Mouse (Mus musculus) heart, postnatal 36 days (tissue): ENCODE results near the gene Ndufa13. TPM values are rescaled to one million over a fixed set of nuclear protein-coding genes. Genes with fewer than 3 reads are reported as not detected.
"Not testable (repeated sequence)": the region's sequence is repeated elsewhere in the genome, so short reads cannot be mapped to it uniquely, and the experiment has no call there.

Source experiments
- DNase-seq, 2 experiments: peaks; one replicate each; pipeline ENCODE4 v3.0.0; 2021 to 2022
- intact Hi-C: fragments of 180-260 bp; cut with DNase I; formaldehyde crosslinking; loops from one replicate; pipeline ENCODE4 v1.15.1; 2025
- total RNA-seq, 2 experiments: library from RNA; stranded (reverse); gene quantifications; 2 replicates each; pipeline ENCODE4 v1.2.3; 2021

Ndufa13 gene
- 100 to 1,000 TPM; 451 to 482 TPM for total RNA-seq

GRCm38 (mm10) chr8:69902163-69903062, at the start of gene Ndufa13, which contains the start of the genes Tssk6 and Yjefn3:
TSS of gene Ndufa13 (minus strand) at chr8:69902558.
TSS of gene Tssk6 (plus strand) at chr8:69902184.
TSS of gene Yjefn3 (minus strand) at chr8:69902712.
- peak; percentile 48 to 63 for DNase-seq
- intact Hi-C loops, result no loop called here

DNA sequence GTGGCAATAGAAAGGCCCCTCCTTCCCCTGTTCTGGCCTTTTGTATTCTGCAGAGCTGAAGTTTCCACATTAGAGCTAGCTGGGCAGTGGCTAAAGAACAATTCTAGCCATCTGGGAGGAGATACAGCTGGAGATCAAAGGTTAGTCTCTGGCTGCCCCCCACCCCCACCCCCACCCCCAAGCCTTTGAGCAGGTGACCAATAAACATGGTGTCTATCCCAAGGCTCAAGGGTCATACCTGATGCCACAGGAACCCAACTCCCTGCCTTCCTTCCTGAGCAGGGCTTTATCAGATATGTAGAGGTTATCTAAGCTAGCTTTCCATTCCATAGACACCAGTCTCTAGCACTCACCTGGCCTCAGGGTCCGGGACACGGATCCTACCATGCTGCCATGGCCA, 47.9 kb upstream of the Ndufa13 start:
- intact Hi-C loops, result no loop called here
- no peak for DNase-seq

- intact Hi-C loops, DNase-seq: not testable (repeated sequence)
Measured at GRCm38 (mm10) chr8:69942495-69942894, 40.1 kb upstream of the Ndufa13 start.

DNA sequence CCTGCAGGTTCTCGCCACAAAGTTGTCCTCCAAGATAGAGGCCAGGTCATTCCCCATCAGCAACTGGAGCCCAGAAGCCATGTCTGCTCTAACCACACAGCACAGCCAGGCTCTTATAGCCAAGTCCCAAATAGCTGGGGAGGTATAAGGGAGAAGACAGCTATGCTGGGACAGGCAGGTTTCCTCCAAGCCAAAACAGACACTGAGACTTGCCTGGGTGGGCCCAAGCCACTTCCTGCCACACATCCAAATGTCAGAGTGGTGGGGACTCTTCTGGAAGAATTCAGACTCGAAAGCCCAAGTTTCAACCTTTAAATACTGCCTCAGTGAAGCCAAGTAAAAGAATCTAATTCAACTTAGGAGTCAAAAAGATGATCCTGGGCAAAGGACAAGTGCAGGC, 38.0 kb upstream of the Ndufa13 start:
- no peak for DNase-seq
- intact Hi-C loops, result no loop called here

DNA sequence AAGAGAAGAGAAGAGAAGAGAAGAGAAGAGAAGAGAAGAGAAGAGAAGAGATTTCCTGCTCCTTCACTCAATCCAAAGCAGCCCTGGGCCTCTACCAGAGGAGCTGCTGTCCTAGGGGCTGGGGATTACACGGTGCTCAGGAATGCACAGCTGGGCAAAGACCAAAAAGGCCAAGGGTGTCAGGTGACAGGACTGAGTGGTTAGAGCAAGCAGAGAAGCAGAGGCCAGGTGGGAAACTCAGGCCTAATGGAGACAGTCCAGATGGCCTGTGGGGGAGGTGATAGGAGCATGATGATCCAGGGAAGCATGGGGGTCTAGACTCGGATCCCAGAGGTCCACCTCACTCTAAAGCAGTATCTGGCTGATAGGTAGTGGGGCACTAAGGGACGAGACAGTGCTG, 37.3 kb upstream of the Ndufa13 start:
- DNase-seq, result no peak
- intact Hi-C loops, result loop anchor here (2.0 kb wide), 1 partner anchor 33 kb away; no protein-coding TSS in a partner anchor

GRCm38 (mm10) chr8:69938245-69938982, 36.1 kb upstream of the Ndufa13 start:
- intact Hi-C loops, result loop anchor here (2.0 kb wide), 1 partner anchor 34 kb away; no protein-coding TSS in a partner anchor
- no peak for DNase-seq

DNA sequence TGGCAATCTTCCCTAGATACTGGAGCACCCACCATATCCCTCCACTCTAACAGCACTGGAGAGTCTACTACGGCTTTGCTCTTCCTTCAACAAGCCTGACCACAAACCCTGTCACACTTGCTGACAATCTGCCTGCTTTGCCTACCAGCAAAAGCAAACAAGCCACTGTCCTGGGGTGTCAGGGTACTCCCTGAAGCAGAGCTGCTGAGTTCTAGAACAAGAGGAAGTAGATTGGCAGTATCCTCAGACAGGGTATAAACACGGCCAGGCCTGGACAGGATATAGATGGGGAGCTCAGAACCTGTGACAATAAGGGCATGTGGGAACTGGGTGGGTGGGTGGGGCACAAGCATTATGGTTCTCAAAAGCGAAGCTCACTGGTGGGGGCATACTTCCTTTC, 35.1 kb upstream of the Ndufa13 start:
- no peak for DNase-seq
- intact Hi-C loops, result no loop called here

GRCm38 (mm10) chr8:69936050-69936794, 33.9 kb upstream of the Ndufa13 start:
- intact Hi-C loops, result no loop called here
- peak; percentile 31 to 44 for DNase-seq

DNA sequence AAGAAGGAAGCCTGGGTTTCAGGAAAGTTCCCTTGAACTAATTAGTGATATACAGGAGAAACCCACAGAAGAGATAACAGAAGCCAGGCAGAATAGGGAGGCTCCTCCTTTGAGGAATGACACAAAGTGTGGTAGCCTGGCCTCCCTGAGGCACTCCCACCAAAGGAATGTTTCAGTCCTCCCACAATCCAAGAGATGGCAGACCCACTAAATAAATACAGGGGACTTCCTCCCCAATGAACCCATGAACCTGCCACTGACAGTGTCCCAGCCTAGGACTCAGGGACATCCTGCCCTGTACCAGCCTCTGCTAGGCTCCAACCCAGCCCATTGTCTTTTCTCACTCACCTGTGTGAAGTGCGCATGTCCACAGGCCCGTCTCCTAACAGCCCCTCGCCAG, 33.1 kb upstream of the Ndufa13 start:
- no peak for DNase-seq
- intact Hi-C loops, result no loop called here

DNA sequence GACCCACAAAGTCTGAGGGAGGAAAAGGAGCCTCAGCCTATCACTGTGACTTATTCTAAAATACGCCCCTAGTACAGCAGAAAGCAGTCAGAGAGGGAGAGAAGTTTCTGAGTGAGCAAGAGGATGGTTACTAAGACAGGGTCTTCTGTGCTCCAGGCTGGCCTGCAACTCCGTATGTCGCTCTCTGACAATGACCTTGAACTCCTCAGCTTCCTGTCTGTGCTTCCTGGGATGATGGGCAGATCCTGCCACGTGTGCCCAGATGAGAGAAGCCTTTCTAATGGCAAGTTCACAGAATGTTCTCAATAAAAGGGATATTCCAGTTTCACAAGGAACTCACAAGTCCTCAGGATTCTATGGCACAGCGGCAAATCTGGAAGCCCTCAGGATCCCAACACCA, 32.2 kb upstream of the Ndufa13 start:
- intact Hi-C loops, result no loop called here
- DNase-seq, result no peak

DNA sequence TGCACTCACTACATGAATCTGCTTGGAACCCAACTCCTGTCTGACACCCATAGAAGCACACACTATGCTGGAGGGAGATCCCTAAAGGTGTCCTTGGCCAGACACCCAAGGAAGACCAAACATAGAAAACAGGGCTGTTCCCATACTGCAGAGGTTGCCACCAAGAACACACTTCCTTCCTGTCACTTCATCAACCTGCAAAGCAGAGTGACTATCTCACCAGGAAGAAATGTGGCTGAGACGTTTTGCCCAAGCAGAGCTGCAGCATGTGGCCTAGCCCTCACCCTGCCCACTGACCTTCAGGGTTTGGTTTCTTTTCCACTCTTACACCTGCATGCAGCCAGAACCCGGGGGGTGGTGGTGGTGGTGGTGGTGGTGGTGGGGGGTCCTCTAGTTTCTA, 31.5 kb upstream of the Ndufa13 start:
- no peak for DNase-seq
- intact Hi-C loops, result no loop called here

GRCm38 (mm10) chr8:69926901-69927300, 24.5 kb upstream of the Ndufa13 start:
- intact Hi-C loops, result no loop called here
- no peak for DNase-seq

DNA sequence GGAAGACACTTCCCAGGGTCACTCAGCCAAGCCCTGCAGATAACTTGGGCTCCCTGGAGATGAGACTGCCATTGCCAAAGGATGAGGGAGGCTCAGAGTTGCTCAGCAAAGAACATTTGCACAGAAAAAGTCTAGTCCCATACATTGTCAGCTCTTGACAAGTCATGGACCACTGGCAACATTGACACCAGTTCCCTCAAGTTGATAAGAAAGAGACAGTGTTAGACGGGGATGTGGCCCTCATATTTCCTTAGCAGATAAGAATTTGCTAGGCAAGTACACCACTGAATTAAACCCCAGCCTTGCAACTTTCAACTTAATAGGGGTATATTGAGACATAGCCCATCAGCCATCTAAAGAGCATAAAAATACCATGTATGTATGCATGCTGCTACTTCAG, 21.6 kb upstream of the Ndufa13 start:
- intact Hi-C loops, result no loop called here
- no peak for DNase-seq

GRCm38 (mm10) chr8:69921141-69921540, 18.8 kb upstream of the Ndufa13 start:
- no peak for DNase-seq
- intact Hi-C loops, result no loop called here

DNA sequence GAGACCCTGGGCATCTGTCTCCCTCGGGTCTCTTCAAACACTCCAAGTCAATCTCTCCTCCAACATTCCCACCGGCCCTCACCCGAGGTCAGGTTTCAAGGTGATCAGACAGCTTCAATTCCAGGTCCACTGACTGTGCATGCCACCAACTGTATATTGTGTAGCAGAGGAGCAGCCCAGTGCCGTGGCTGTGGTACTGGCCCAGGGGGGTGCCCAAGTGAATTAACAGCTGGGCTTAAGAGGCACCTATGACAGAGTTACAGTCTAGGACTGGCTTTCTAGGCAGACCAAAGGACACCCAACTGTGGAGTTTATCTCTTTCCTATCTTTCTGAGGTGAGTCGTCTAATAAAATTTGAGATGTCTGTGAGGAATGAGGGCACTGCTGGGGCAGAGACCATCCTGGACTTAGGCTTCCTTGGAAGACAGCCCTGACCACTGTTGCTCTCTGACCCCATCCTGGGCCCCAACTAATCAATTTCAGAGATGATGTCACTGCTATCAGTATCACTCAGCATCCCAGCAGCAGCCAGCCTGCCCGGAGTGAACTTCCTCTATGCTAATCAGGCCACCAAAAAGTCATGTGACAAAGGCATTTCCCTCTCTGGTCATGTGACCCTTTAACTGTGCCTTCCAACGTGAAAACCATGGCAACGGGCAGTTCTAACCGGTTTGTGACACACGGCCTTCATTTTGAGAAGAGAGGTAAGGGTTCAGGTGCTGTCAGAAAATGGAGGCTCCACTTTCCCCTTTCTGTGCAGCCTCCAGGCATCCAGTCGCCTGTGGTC, 17.7 kb upstream of the Ndufa13 start:
- DNase-seq, result peak; percentile 36 to 46

GRCm38 (mm10) chr8:69919010-69919409, 16.7 kb upstream of the Ndufa13 start:
- intact Hi-C loops, result loop anchor here (1.0 to 5.0 kb wide), 5 partner anchors 44 to 303 kb away; partner anchors contain the start of gene Ncan
- peak; percentile 77 to 82 for DNase-seq

More for the DNA sequence above, 17.7 kb upstream of the Ndufa13 start:
- intact Hi-C loops, result loop anchor here (1.0 to 5.0 kb wide), 6 partner anchors 45 to 302 kb away; partner anchors contain the start of gene Ncan

DNA sequence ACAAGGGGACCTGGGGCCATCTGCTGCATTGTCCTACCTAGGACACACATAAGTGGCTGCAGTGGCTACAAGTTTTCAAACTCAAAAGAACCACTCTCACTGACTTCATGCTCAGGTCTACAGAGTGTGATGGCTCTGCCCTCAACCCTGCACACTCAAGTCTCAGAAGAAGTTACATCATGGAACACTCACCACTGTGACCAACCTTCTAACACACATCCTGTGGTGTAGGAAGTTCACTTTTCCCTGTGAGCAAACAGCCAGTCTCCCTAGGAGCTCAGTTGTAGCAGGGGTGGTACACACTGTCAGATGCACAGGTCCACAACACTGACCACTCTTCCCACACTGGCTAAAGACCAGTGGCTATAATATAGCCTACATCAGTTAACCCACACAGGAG, 16.1 kb upstream of the Ndufa13 start:
- DNase-seq, result no peak
- intact Hi-C loops, result loop anchor here (2.0 to 5.0 kb wide), 4 partner anchors 44 to 304 kb away; partner anchors contain the start of gene Ncan

DNA sequence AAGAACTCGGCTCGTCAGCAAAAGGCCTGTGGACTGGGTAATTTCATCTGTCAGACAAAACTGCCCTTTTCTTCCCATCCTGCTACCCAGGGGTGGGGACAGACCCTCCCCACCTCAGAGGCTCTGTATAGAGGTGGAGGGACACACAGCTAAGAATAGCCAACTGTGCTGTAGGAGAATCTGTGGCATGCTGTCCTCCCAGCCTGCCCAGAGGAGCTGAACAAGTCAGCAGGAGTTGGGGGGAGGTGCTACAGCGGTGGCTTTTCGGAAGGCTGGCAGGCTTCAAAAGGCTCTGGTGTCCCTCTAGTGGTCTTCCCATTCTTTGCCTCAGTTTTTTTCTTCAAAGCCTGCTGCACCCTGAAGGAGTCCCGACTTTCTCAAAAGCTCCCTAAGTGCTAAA, 13.4 kb upstream of the Ndufa13 start:
- no peak for DNase-seq
- intact Hi-C loops, result loop anchor here (5.0 kb wide), 2 partner anchors 207 to 307 kb away; partner anchors contain the start of gene Ncan

GRCm38 (mm10) chr8:69914526-69914925, 12.2 kb upstream of the Ndufa13 start:
- intact Hi-C loops, result no loop called here
- no peak for DNase-seq
